Mouse (Mus musculus) embryonic facial prominence, embryonic 10.5 days (tissue): ENCODE data around the gene Chit1. TPM values are rescaled to one million over a fixed set of nuclear protein-coding genes. Genes with fewer than 3 reads are reported as not detected.

Source experiments
- DNase-seq: peaks from one replicate; pipeline ENCODE4 v3.0.0-alpha.2; 2017; ENCODE audit warnings: low spot score
- H3K27ac ChIP-seq: fragments of 300-500 bp; sonication (generic); replicated peaks from 2 replicates; pipeline ENCODE4 v1.5.1; 2016; ENCODE audit warnings: mild to moderate bottlenecking
- H3K27me3 ChIP-seq: fragments of 300-500 bp; sonication (generic); replicated peaks from 2 replicates; pipeline ENCODE4 v1.6.1; 2016; ENCODE audit warnings: low read depth, mild to moderate bottlenecking; ENCODE audit not compliant: poor library complexity, severe bottlenecking
- H3K36me3 ChIP-seq: fragments of 300-500 bp; sonication (generic); replicated peaks from 2 replicates; pipeline ENCODE4 v1.6.1; 2016; ENCODE audit warnings: mild to moderate bottlenecking, moderate library complexity
- H3K4me1 ChIP-seq: fragments of 300-500 bp; sonication (generic); 2 replicates; pipeline ENCODE4 v1.6.1; 2016
- H3K4me3 ChIP-seq: fragments of 300-500 bp; sonication (generic); 2 replicates; pipeline ENCODE4 v1.5.1; 2016; ENCODE audit warnings: mild to moderate bottlenecking, moderate library complexity
- H3K9me3 ChIP-seq: fragments of 300-500 bp; sonication (generic); 2 replicates; pipeline ENCODE4 v1.6.1; 2016; ENCODE audit warnings: mild to moderate bottlenecking
- WGBS: fragments of 180-500 bp; shearing (Covaris S2); methylation state at CpG from one replicate; pipeline ENCODE4 v1.1.7; 2016; 5-methylcytosine and 5-hydroxymethylcytosine counted together
- polyA plus RNA-seq: library from polyadenylated mRNA; unstranded; fragments of >200 nt; fragmentation: Nextera tagmentation; extraction: Ambion mirVana; gene quantifications from 2 replicates; pipeline ENCODE4 v1.2.1, GENCODE M21; 2016

The Chit1 gene
- polyA plus RNA-seq, 1 experiment from 2014 or later: not detected

GRCm38 (mm10) chr1:134095033-134095612 is 15.9 kb upstream of the Chit1 start:
- peaks cover 47% of the 10 kb centered on the region for H3K4me1 ChIP-seq
- no peak for DNase-seq
- WGBS: 60% methylated on average over 7 of the region's 7 CpGs
- H3K9me3 ChIP-seq: no peaks in the 10 kb centered on the region
- no peak overlapping the region for H3K4me3 ChIP-seq
- no peaks in the 10 kb centered on the region for H3K36me3 ChIP-seq
- 0 out of 2 replicates have a peak overlapping the region, but pooled peaks have one; percentile 8 for H3K27ac ChIP-seq
- H3K27me3 ChIP-seq: peaks cover 18% of the 10 kb centered on the region; the same call in 1 of the 2 replicates

- Histone ChIP-seq H3K27ac (peak overlapping the region; percentile 59; the same call in 1 of the 2 replicates), H3K36me3 (no peaks in the 10 kb centered on the region), H3K27me3 (peaks cover 18% of the 10 kb centered on the region; the same call in 1 of the 2 replicates), H3K4me3 (no peak overlapping the region), H3K4me1 (peaks cover 52% of the 10 kb centered on the region), H3K9me3 (no peaks in the 10 kb centered on the region)
- WGBS: 80% methylated on average over 4 of the region's 4 CpGs
- DNase-seq: no peak
These were observed 15.3 kb upstream of the Chit1 start for GRCm38 (mm10) chr1:134095721-134096120.

GRCm38 (mm10) chr1:134096264-134096934 is 14.6 kb upstream of the Chit1 start:
- 86% methylated on average over 14 of the region's 14 CpGs for WGBS
- DNase-seq: no peak
- Histone ChIP-seq H3K36me3 (no peaks in the 10 kb centered on the region), H3K4me1 (peaks cover 52% of the 10 kb centered on the region), H3K9me3 (no peaks in the 10 kb centered on the region), H3K27ac (peak overlapping the region; percentile 59), H3K27me3 (peaks cover 14% of the 10 kb centered on the region; the same call in 1 of the 2 replicates), H3K4me3 (no peak overlapping the region)

GRCm38 (mm10) chr1:134097080-134097855 is 13.8 kb upstream of the Chit1 start:
- no peak overlapping the region for H3K4me3 ChIP-seq
- no peaks in the 10 kb centered on the region for H3K9me3 ChIP-seq
- H3K27ac ChIP-seq: peak overlapping the region; percentile 30; the same call in 1 of the 2 replicates
- DNase-seq: no peak
- peaks cover 48% of the 10 kb centered on the region for H3K4me1 ChIP-seq
- no peaks in the 10 kb centered on the region for H3K36me3 ChIP-seq
- WGBS: 91% methylated on average over 7 of the region's 7 CpGs
- peaks cover 8% of the 10 kb centered on the region; the same call in 1 of the 2 replicates for H3K27me3 ChIP-seq

- WGBS: 75% methylated on average over 13 of the region's 13 CpGs
- H3K9me3 ChIP-seq: no peaks in the 10 kb centered on the region
- H3K36me3 ChIP-seq: no peaks in the 10 kb centered on the region
- DNase-seq: no peak
- H3K4me1 ChIP-seq: peaks cover 39% of the 10 kb centered on the region
- H3K27me3 ChIP-seq: peaks cover 8% of the 10 kb centered on the region; the same call in 1 of the 2 replicates
- peak overlapping the region; percentile 86 for H3K27ac ChIP-seq
- H3K4me3 ChIP-seq: peak overlapping the region; percentile 60
These were observed 12.9 kb upstream of the Chit1 start for GRCm38 (mm10) chr1:134097956-134098725.

GRCm38 (mm10) chr1:134098726-134099515 is 12.1 kb upstream of the Chit1 start:
- peak; percentile 83 for DNase-seq
- Histone ChIP-seq H3K4me1 (peaks cover 35% of the 10 kb centered on the region), H3K36me3 (no peaks in the 10 kb centered on the region), H3K27me3 (peaks cover 8% of the 10 kb centered on the region; the same call in 1 of the 2 replicates), H3K4me3 (peak overlapping the region; percentile 60), H3K9me3 (no peaks in the 10 kb centered on the region), H3K27ac (peak overlapping the region; percentile 86)
- 9% methylated on average over 17 of the region's 17 CpGs for WGBS

- H3K27ac ChIP-seq: peak overlapping the region; percentile 86
- DNase-seq: no peak
These were observed 11.4 kb upstream of the Chit1 start for GRCm38 (mm10) chr1:134099516-134100235.

GRCm38 (mm10) chr1:134100401-134100800 is 10.6 kb upstream of the Chit1 start:
- no peak overlapping the region for H3K4me3 ChIP-seq
- H3K9me3 ChIP-seq: no peaks in the 10 kb centered on the region
- H3K4me1 ChIP-seq: peaks cover 36% of the 10 kb centered on the region
- H3K36me3 ChIP-seq: no peaks in the 10 kb centered on the region
- H3K27me3 ChIP-seq: peaks cover 2% of the 10 kb centered on the region; the same call in 1 of the 2 replicates
- 79% methylated on average over 5 of the region's 5 CpGs for WGBS
- no peak for DNase-seq
- H3K27ac ChIP-seq: peak overlapping the region; percentile 86

More at GRCm38 (mm10) chr1:134099516-134100235, 11.4 kb upstream of the Chit1 start:
- Histone ChIP-seq H3K4me3 (peak overlapping the region; percentile 60), H3K36me3 (no peaks in the 10 kb centered on the region), H3K4me1 (peaks cover 36% of the 10 kb centered on the region), H3K9me3 (no peaks in the 10 kb centered on the region), H3K27me3 (peaks cover 4% of the 10 kb centered on the region; the same call in 1 of the 2 replicates)
- 32% methylated on average over 12 of the region's 12 CpGs for WGBS

- Histone ChIP-seq H3K4me3 (no peak overlapping the region), H3K27me3 (peaks cover 5% of the 10 kb centered on the region; the same call in 1 of the 2 replicates)
- 75% methylated on average over 4 of the region's 4 CpGs for WGBS
These were observed 10.1 kb upstream of the Chit1 start for GRCm38 (mm10) chr1:134100928-134101327.

GRCm38 (mm10) chr1:134101593-134101992 is 9.4 kb upstream of the Chit1 start:
- 69% methylated on average over 3 of the region's 3 CpGs for WGBS
- Histone ChIP-seq H3K27me3 (peaks cover 5% of the 10 kb centered on the region; the same call in 1 of the 2 replicates), H3K4me1 (peaks cover 42% of the 10 kb centered on the region), H3K4me3 (no peak overlapping the region), H3K36me3 (no peaks in the 10 kb centered on the region), H3K9me3 (no peaks in the 10 kb centered on the region), H3K27ac (no peak overlapping the region)
- no peak for DNase-seq

More at GRCm38 (mm10) chr1:134100928-134101327, 10.1 kb upstream of the Chit1 start:
- Histone ChIP-seq H3K36me3 (no peaks in the 10 kb centered on the region), H3K27ac (peak overlapping the region; percentile 86; the same call in 1 of the 2 replicates), H3K9me3 (no peaks in the 10 kb centered on the region), H3K4me1 (peaks cover 36% of the 10 kb centered on the region)
- no peak for DNase-seq

- no peak for DNase-seq
- peaks cover 28% of the 10 kb centered on the region for H3K4me1 ChIP-seq
- no peaks in the 10 kb centered on the region for H3K9me3 ChIP-seq
- no peaks in the 10 kb centered on the region for H3K36me3 ChIP-seq
- 78% methylated on average over 5 of the region's 5 CpGs for WGBS
- peaks cover 5% of the 10 kb centered on the region; the same call in 1 of the 2 replicates for H3K27me3 ChIP-seq
- no peak overlapping the region for H3K4me3 ChIP-seq
- peak overlapping the region; percentile 54 for H3K27ac ChIP-seq
These were observed 7.2 kb upstream of the Chit1 start for GRCm38 (mm10) chr1:134103861-134104260.
